Mouse (Mus musculus): ENCODE results near the gene Dock8.

Gene Dock8

GRCm38 (mm10) chr19:25187681-25188080 is 188.3 kb downstream of the Dock8 start:
- no peak for DNase-seq (ENCODE audit: low spot score in 2 of 2)

GRCm38 (mm10) chr19:25193751-25194150 is 194.4 kb downstream of the Dock8 start:
- no peak for DNase-seq (ENCODE audit: low spot score in 2 of 2)

GRCm38 (mm10) chr19:25200081-25200860 is 200.9 kb downstream of the Dock8 start:
- no peak for DNase-seq (ENCODE audit: low spot score in 2 of 2)

- DNase-seq (ENCODE audit: low spot score in 2 of 2), result no peak
Observed at GRCm38 (mm10) chr19:25203077-25203476, 203.7 kb downstream of the Dock8 start.

GRCm38 (mm10) chr19:25206969-25207368 is 207.6 kb downstream of the Dock8 start:
- DNase-seq (ENCODE audit: low spot score in 2 of 2), result no peak

- no peak for DNase-seq (ENCODE audit: low spot score in 2 of 2)
Observed at GRCm38 (mm10) chr19:25207731-25208361, 208.5 kb downstream of the Dock8 start.

- DNase-seq (ENCODE audit: low spot score in 2 of 2), result no peak
Observed at GRCm38 (mm10) chr19:25208596-25209110, 209.3 kb downstream of the Dock8 start.

- no peak for DNase-seq (ENCODE audit: low spot score in 2 of 2)
Observed at GRCm38 (mm10) chr19:25220611-25221010, 221.3 kb downstream of the Dock8 start.

- DNase-seq (ENCODE audit: low spot score in 2 of 2), result no peak
Observed at GRCm38 (mm10) chr19:25221964-25222640, 222.8 kb downstream of the Dock8 start.

- no peak for DNase-seq (ENCODE audit: low spot score in 2 of 2)
Observed at GRCm38 (mm10) chr19:25230058-25230974, 231.0 kb downstream of the Dock8 start.

- DNase-seq (ENCODE audit: low spot score in 2 of 2), result no peak
Observed at GRCm38 (mm10) chr19:25230975-25231334, 231.6 kb downstream of the Dock8 start.

GRCm38 (mm10) chr19:25232032-25232431 is 232.7 kb downstream of the Dock8 start:
- no peak for DNase-seq (ENCODE audit: low spot score in 2 of 2)

GRCm38 (mm10) chr19:25236596-25237491 is 237.5 kb downstream of the Dock8 start, which contains the start of gene Kank1:
Gene Kank1, plus strand, starts transcription at chr19:25236975.
- DNase-seq (ENCODE audit: low spot score in 2 of 2), result peak in 1 of 2 experiments; percentile 4

- no peak for DNase-seq (ENCODE audit: low spot score in 2 of 2)
Observed at GRCm38 (mm10) chr19:25237492-25238040, 238.2 kb downstream of the Dock8 start.

- DNase-seq (ENCODE audit: low spot score in 2 of 2), result no peak
Observed at GRCm38 (mm10) chr19:25238121-25238520, 238.8 kb downstream of the Dock8 start.

GRCm38 (mm10) chr19:25243566-25243965 is 244.2 kb downstream of the Dock8 start:
- DNase-seq (ENCODE audit: low spot score in 2 of 2), result no peak

GRCm38 (mm10) chr19:25246062-25246461 is 246.7 kb downstream of the Dock8 start:
- no peak for DNase-seq (ENCODE audit: low spot score in 2 of 2)

GRCm38 (mm10) chr19:25247858-25248552 is 248.7 kb downstream of the Dock8 start:
- no peak for DNase-seq (ENCODE audit: low spot score in 2 of 2)

- DNase-seq (ENCODE audit: low spot score in 2 of 2), result no peak
Observed at GRCm38 (mm10) chr19:25249230-25249629, 249.9 kb downstream of the Dock8 start.

Data from natural killer cell, adult 2 months (primary cell).